Mouse (Mus musculus): ENCODE measurements around the gene Slc39a9. TPM values are rescaled to one million over a fixed set of nuclear protein-coding genes. Genes with fewer than 3 reads are reported as not detected.
A peak's percentile ranks its signal among the peaks of the same experiment; 100 is the strongest.

Slc39a9 gene
- polyA plus RNA-seq, 1 experiment from 2014 or later: 27.7 TPM

DNA sequence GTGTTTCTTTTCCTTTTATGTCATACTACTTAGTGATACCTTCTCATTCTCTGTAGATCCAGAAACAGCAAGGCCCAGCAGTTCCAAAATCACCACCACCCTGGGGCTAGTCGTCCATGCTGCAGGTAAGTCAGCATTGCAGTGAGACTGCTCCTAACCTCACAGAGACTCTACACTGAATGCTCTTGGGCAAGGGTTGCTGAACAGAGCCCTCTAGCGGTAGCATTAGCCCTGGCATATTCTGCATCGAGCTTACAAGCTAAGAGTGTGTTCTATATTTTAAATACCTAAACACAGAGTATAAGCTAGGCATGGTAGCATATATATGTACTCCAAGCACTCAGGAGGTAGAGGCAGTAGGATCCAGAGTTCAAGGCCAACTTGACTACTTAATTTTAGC lies 29.5 kb downstream of the Slc39a9 start:
- no peak overlapping the region for H3K4me2 ChIP-seq (ENCODE audit: low read depth, low read length)
- WGBS: 19% methylated on average over 3 of the region's 3 CpGs
- no peaks in the 10 kb centered on the region for H3K4me1 ChIP-seq (ENCODE audit: control insufficient read depth, insufficient read depth, low read length)
- ATAC-seq (ENCODE audit: low read depth): peak; percentile 38; the same call in 1 of the 2 replicates
- no peaks in the 10 kb centered on the region for H3K27me3 ChIP-seq (ENCODE audit: control insufficient read depth, insufficient read depth, low read length)
- H3K9ac ChIP-seq (replicated peaks; ENCODE audit: low read depth, low read length): no peak overlapping the region
- H3K4me3 ChIP-seq (ENCODE audit: low read depth, low read length): no peak overlapping the region
- H3K9me3 ChIP-seq (ENCODE audit: control insufficient read depth, low read length): no peaks in the 10 kb centered on the region
- H3K27ac ChIP-seq (ENCODE audit: low read depth, low read length): no peak overlapping the region
- peaks cover 20% of the 10 kb centered on the region for H3K36me3 ChIP-seq (ENCODE audit: control insufficient read depth, insufficient read depth, low read length)

DNA sequence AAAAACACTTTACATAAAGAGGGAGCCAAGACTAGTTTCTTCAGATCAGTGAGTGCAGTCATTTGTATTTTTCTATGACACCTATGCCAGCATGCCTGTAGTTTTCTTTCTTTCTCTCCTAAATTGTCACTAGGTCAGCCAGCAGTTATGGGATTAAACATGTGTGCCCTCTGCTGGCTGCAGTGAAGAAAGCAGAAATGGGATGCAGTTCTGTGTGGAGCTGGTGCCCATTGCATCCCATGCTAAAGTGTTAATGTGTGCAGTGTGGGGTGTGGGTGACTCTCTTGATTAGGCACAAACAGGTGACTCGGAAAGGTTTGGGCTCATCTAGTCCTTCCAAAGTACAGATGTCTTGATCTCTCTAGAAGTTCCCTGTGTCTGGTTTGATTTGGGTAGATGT lies 37.7 kb downstream of the Slc39a9 start:
- Histone ChIP-seq H3K27ac (ENCODE audit: low read depth, low read length) (no peak overlapping the region), H3K9ac (replicated peaks; ENCODE audit: low read depth, low read length) (no peak overlapping the region), H3K4me3 (ENCODE audit: low read depth, low read length) (no peak overlapping the region), H3K4me1 (ENCODE audit: control insufficient read depth, insufficient read depth, low read length) (no peaks in the 10 kb centered on the region), H3K9me3 (ENCODE audit: control insufficient read depth, low read length) (no peaks in the 10 kb centered on the region), H3K27me3 (ENCODE audit: control insufficient read depth, insufficient read depth, low read length) (no peaks in the 10 kb centered on the region), H3K4me2 (ENCODE audit: low read depth, low read length) (no peak overlapping the region), H3K36me3 (ENCODE audit: control insufficient read depth, insufficient read depth, low read length) (peaks cover 18% of the 10 kb centered on the region; the same call in 1 of the 2 replicates)
- 76% methylated on average over 1 of the region's 1 CpGs for WGBS
- no peak for ATAC-seq (ENCODE audit: low read depth)

DNA sequence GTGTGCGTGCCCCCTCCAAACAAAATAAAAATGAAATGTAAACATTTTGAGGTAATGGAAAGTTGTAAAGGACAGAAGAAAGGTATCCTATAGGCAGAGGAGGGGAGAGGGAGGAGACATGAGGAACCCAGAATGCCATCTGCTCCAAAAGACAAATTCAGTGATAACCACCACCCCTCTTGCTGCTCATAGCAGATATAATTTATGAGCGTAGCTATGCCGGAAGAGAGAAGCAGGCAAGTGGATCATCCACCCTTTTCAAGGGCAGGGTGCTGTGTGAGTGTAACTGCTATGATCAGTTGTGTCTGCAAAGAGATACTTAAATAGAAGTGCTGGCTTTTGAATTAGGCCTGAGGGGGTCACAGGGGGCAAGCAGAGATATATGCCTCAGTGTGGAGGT lies 39.9 kb downstream of the Slc39a9 start:
- Histone ChIP-seq H3K36me3 (ENCODE audit: control insufficient read depth, insufficient read depth, low read length) (peaks cover 9% of the 10 kb centered on the region; the same call in 1 of the 2 replicates), H3K27me3 (ENCODE audit: control insufficient read depth, insufficient read depth, low read length) (no peaks in the 10 kb centered on the region), H3K4me1 (ENCODE audit: control insufficient read depth, insufficient read depth, low read length) (no peaks in the 10 kb centered on the region), H3K4me3 (ENCODE audit: low read depth, low read length) (no peak overlapping the region), H3K9ac (replicated peaks; ENCODE audit: low read depth, low read length) (no peak overlapping the region), H3K9me3 (ENCODE audit: control insufficient read depth, low read length) (no peaks in the 10 kb centered on the region), H3K4me2 (ENCODE audit: low read depth, low read length) (no peak overlapping the region), H3K27ac (ENCODE audit: low read depth, low read length) (no peak overlapping the region)
- ATAC-seq (ENCODE audit: low read depth): no peak
- WGBS: 89% methylated on average over 3 of the region's 3 CpGs

DNA sequence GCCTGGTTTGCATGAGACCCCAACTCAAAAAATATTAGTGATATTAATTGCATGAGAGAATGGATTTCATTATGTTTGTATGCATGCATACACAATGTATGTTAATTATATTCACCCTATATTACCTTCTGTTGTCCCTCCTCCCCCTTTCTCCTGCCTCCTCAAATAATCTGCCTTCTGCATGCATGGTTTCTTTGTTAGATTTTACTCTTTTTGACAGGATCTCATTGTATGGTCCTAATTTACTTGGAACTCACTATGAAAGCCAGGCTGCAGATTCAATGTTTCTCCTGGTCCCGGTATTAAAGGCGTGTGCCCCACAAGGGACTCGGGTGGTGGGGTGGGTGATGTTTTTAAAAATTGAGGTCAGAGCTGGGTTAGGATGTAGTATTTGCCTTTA lies 40.6 kb downstream of the Slc39a9 start:
- Histone ChIP-seq H3K9ac (replicated peaks; ENCODE audit: low read depth, low read length) (no peak overlapping the region), H3K9me3 (ENCODE audit: control insufficient read depth, low read length) (no peaks in the 10 kb centered on the region), H3K4me2 (ENCODE audit: low read depth, low read length) (no peak overlapping the region), H3K27me3 (ENCODE audit: control insufficient read depth, insufficient read depth, low read length) (no peaks in the 10 kb centered on the region), H3K4me3 (ENCODE audit: low read depth, low read length) (no peak overlapping the region), H3K27ac (ENCODE audit: low read depth, low read length) (no peak overlapping the region), H3K4me1 (ENCODE audit: control insufficient read depth, insufficient read depth, low read length) (no peaks in the 10 kb centered on the region), H3K36me3 (ENCODE audit: control insufficient read depth, insufficient read depth, low read length) (peaks cover 5% of the 10 kb centered on the region; the same call in 1 of the 2 replicates)
- WGBS: 69% methylated on average over 3 of the region's 3 CpGs
- ATAC-seq (ENCODE audit: low read depth): no peak

DNA sequence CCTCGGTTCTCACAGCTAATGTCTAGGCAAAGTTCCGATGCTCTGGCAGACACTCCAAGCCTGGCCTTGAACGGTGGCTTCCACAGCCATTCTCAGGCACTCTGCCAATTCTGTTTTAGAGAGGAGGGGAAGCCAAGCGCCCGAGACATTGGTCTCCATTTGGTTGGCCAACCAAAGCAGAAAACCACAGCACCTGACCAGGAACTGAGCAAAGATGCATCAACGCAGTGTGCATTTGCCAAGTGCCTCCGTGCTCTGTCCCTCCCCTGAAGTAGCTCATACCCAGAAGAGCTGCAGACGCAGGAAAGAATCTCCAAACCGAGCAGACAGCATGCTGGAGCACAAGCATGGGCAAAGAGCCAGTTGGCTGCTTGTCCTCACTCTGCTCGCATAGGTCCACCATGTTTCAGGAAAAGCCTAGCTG lies 44.1 kb downstream of the Slc39a9 start:
- no peaks in the 10 kb centered on the region for H3K36me3 ChIP-seq (ENCODE audit: control insufficient read depth, insufficient read depth, low read length)
- WGBS: 75% methylated on average over 10 of the region's 10 CpGs
- peaks cover 8% of the 10 kb centered on the region; the same call in 1 of the 2 replicates for H3K4me1 ChIP-seq (ENCODE audit: control insufficient read depth, insufficient read depth, low read length)
- H3K4me2 ChIP-seq (ENCODE audit: low read depth, low read length): no peak overlapping the region
- no peak overlapping the region for H3K27ac ChIP-seq (ENCODE audit: low read depth, low read length)
- no peak for ATAC-seq (ENCODE audit: low read depth)
- H3K27me3 ChIP-seq (ENCODE audit: control insufficient read depth, insufficient read depth, low read length): peaks cover 16% of the 10 kb centered on the region
- no peak overlapping the region for H3K9ac ChIP-seq (replicated peaks; ENCODE audit: low read depth, low read length)
- H3K9me3 ChIP-seq (ENCODE audit: control insufficient read depth, low read length): no peaks in the 10 kb centered on the region
- no peak overlapping the region for H3K4me3 ChIP-seq (ENCODE audit: low read depth, low read length)

DNA sequence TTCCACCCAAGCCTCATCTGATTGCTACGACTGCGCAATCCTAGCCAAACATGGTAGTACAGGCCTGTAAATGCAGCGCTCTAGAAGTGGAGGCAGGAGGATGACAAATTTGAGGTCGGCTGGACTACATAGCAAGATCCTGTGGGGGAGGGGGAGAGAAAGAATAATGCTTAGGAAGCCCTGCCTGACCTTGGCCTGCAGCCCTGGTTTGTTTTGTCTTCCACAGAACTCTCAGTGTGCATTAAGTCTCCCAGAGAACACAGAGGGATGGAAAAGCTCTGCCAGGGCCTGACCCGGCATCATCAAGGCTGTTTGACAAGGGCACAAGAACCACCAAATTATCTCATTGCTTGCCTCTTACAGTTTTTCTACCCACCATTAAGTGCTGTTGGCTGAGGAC lies 46.0 kb downstream of the Slc39a9 start:
- 60% methylated on average over 5 of the region's 5 CpGs for WGBS
- ATAC-seq (ENCODE audit: low read depth): no peak

DNA sequence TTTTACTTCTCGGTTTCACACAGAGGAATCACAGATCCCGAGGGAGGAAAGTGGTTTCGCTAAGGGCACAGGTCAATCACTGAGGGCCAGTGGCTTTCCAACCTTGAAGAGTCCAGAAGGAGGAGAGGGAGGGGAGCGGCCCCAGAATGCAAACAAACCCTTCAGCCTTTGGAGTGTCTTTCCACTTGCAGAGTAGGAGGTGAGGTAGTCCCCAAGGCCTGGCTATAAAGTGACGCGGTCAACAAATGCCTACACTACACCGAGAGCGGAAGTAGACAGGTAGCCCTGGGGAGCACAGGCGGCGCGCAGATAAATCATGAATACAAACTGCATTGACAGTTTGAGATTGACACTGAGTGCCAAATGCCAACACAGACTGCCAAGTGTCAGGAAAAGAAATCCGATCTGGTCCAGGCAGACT lies 48.0 kb downstream of the Slc39a9 start:
- H3K27ac ChIP-seq (ENCODE audit: low read depth, low read length): no peak overlapping the region
- H3K4me1 ChIP-seq (ENCODE audit: control insufficient read depth, insufficient read depth, low read length): peaks cover 12% of the 10 kb centered on the region; the same call in 1 of the 2 replicates
- H3K4me3 ChIP-seq (ENCODE audit: low read depth, low read length): no peak overlapping the region
- no peak for ATAC-seq (ENCODE audit: low read depth)
- H3K4me2 ChIP-seq (ENCODE audit: low read depth, low read length): peak overlapping the region; percentile 50
- no peaks in the 10 kb centered on the region for H3K36me3 ChIP-seq (ENCODE audit: control insufficient read depth, insufficient read depth, low read length)
- no peaks in the 10 kb centered on the region for H3K9me3 ChIP-seq (ENCODE audit: control insufficient read depth, low read length)
- 14% methylated on average over 12 of the region's 12 CpGs for WGBS
- peaks cover 28% of the 10 kb centered on the region for H3K27me3 ChIP-seq (ENCODE audit: control insufficient read depth, insufficient read depth, low read length)
- H3K9ac ChIP-seq (replicated peaks; ENCODE audit: low read depth, low read length): no peak overlapping the region

More for the DNA sequence above, 46.0 kb downstream of the Slc39a9 start:
- Histone ChIP-seq H3K9me3 (ENCODE audit: control insufficient read depth, low read length) (no peaks in the 10 kb centered on the region), H3K27me3 (ENCODE audit: control insufficient read depth, insufficient read depth, low read length) (peaks cover 25% of the 10 kb centered on the region), H3K4me3 (ENCODE audit: low read depth, low read length) (no peak overlapping the region), H3K4me2 (ENCODE audit: low read depth, low read length) (no peak overlapping the region), H3K27ac (ENCODE audit: low read depth, low read length) (no peak overlapping the region), H3K9ac (replicated peaks; ENCODE audit: low read depth, low read length) (no peak overlapping the region), H3K4me1 (ENCODE audit: control insufficient read depth, insufficient read depth, low read length) (peaks cover 12% of the 10 kb centered on the region; the same call in 1 of the 2 replicates), H3K36me3 (ENCODE audit: control insufficient read depth, insufficient read depth, low read length) (no peaks in the 10 kb centered on the region)

DNA sequence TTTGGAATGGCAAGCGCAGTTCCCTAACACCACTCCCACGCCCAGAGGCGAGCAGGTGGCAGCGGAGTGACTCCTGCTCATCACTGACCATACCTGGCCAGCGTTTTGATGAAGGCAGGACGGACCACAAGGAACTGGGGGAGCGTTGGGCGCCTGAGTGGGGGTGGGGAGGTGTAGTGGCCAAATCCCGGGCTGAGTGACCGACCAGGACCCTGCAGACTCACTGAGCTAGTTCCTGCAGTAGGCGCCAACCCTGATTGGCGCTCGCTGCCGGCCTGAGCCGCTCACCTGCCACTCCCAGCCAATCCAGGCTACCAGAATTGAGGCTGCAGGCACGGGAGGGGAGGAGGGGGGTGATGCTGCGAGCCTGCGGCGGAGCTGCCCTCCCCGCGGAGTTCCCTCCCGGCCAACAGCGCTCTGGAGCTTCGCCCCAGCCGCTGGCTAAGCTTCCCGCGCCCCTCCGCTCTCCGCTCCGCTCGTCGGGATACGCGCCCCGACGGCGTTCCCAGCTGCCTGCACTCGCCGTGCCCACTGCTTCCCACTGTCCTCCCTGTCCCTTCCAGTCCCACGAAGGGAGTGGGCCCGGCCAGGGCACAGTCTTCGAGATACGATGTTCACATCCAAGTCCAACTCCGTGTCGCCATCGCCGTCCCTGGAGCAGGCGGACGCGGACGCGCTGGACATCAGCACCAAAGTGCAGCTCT lies 48.7 kb downstream of the Slc39a9 start, which contains the start of gene Plekhd1:
Plekhd1 (plus strand) TSS at position 323 of the 704 bp plus-strand sequence.
- Histone ChIP-seq H3K27me3 (ENCODE audit: control insufficient read depth, insufficient read depth, low read length) (peaks cover 28% of the 10 kb centered on the region), H3K36me3 (ENCODE audit: control insufficient read depth, insufficient read depth, low read length) (no peaks in the 10 kb centered on the region), H3K4me1 (ENCODE audit: control insufficient read depth, insufficient read depth, low read length) (peaks cover 12% of the 10 kb centered on the region; the same call in 1 of the 2 replicates), H3K9me3 (ENCODE audit: control insufficient read depth, low read length) (no peaks in the 10 kb centered on the region), H3K4me3 (ENCODE audit: low read depth, low read length) (peak within 1 kb of the TSS; percentile 38), H3K4me2 (ENCODE audit: low read depth, low read length) (peak within 1 kb of the TSS; percentile 50), H3K27ac (ENCODE audit: low read depth, low read length) (no peak within 1 kb of the TSS), H3K9ac (replicated peaks; ENCODE audit: low read depth, low read length) (peak within 1 kb of the TSS; percentile 41)
- WGBS: under 1% methylated on average over 51 of the region's 52 CpGs
- peak; percentile 81; the same call in 1 of the 2 replicates for ATAC-seq (ENCODE audit: low read depth)

DNA sequence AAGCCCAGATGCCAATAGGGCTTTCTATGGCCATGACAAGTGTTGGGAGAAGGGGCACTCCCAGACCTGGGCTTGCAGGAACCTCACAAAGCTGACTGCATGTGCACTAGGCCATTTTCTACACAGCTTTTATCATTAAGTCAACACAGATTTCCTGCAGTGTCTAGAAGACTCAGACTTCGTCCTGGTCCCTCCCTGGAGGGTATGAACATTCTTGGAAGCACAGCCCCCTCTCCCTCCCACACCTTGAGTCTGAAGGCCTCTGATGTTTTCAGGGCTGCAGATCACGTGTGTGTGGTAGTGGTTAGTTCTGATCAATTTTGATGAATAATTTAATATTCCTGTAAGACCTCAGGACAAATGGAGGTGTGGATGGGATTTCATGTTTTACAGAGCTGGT lies 50.0 kb downstream of the Slc39a9 start:
- no peaks in the 10 kb centered on the region for H3K9me3 ChIP-seq (ENCODE audit: control insufficient read depth, low read length)
- H3K9ac ChIP-seq (replicated peaks; ENCODE audit: low read depth, low read length): no peak overlapping the region
- no peak overlapping the region for H3K4me2 ChIP-seq (ENCODE audit: low read depth, low read length)
- no peak overlapping the region for H3K27ac ChIP-seq (ENCODE audit: low read depth, low read length)
- H3K4me3 ChIP-seq (ENCODE audit: low read depth, low read length): no peak overlapping the region
- WGBS: 46% methylated on average over 2 of the region's 2 CpGs
- peaks cover 28% of the 10 kb centered on the region for H3K27me3 ChIP-seq (ENCODE audit: control insufficient read depth, insufficient read depth, low read length)
- H3K4me1 ChIP-seq (ENCODE audit: control insufficient read depth, insufficient read depth, low read length): peaks cover 12% of the 10 kb centered on the region; the same call in 1 of the 2 replicates
- H3K36me3 ChIP-seq (ENCODE audit: control insufficient read depth, insufficient read depth, low read length): no peaks in the 10 kb centered on the region
- ATAC-seq (ENCODE audit: low read depth): peak; percentile 11; the same call in 1 of the 2 replicates

All from neural tube, embryonic 14.5 days (tissue).